Mouse (Mus musculus): Measurements from ENCODE around the gene Exph5.

- TF ChIP-seq POLR2A (IDR thresholded peaks at IDR 0.05; ENCODE audit: borderline replicate concordance, insufficient read depth, low read length) (no peak), CTCF (IDR thresholded peaks at IDR 0.05; ENCODE audit: borderline replicate concordance, insufficient read depth, low read depth, low read length) (no peak)
Observed at GRCm38 (mm10) chr9:53422133-53422896, 120.8 kb downstream of the Exph5 start.

Measured in cerebellum, adult 2 months (tissue).